Mouse (Mus musculus): ENCODE results near the gene Ywhag. TPM values are rescaled to one million over a fixed set of nuclear protein-coding genes. Genes with fewer than 3 reads are reported as not detected.

Ywhag gene
- total RNA-seq, 2 experiments from 2014 or later: 1,175 to 1,315 TPM

DNA sequence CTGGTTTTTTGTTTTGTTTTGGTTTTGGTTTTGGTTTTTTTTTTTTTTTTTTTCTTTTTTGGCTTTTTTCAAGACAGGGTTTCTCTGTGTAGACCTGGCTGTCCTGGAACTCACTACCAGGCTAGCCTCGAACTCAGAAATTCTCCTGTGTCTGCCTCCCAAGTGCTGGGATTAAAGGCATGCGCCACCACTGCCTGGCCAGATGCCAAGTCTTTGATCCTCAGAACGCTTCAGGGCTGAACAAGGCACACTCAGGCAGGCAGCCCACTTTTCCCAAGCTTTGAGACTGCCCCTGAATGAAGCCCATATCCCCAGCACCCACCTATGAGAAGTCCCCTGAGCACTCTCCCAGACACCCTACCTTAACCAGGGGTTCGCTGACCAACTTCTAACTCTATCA lies 34.6 kb downstream of the Ywhag start:
- intact Hi-C loops (cut with DNase I): loop anchor here (5.0 kb wide), 1 partner anchor 162 kb away; no protein-coding TSS in a partner anchor
- DNase-seq (ENCODE audit: low spot score in 2 of 2): no peak

DNA sequence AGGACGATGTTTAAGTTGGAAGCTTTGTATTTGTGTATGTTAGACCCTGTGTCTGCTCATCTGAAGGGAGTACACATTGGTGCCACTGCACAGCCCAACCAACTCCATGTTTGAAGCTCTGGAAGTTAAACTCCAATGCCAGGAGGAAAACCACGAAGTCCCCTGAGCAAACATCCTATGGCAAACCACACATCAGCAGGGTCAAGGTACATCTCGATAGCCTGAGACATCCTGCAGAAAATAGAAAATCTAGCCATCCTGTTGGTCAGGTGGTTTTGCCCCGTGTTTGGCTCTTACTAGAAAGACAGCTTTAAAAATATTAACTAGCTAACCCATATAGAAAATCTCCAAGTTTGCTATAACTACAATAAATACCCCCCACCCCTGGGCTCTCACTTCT lies 35.4 kb downstream of the Ywhag start:
- intact Hi-C loops (cut with DNase I): loop anchor here (5.0 kb wide), 1 partner anchor 163 kb away; no protein-coding TSS in a partner anchor
- DNase-seq (ENCODE audit: low spot score in 2 of 2): no peak

GRCm38 (mm10) chr5:135898028-135898427 lies 36.4 kb downstream of the Ywhag start:
- intact Hi-C loops (cut with DNase I): loop anchor here (5.0 kb wide), 1 partner anchor 164 kb away; no protein-coding TSS in a partner anchor
- DNase-seq (ENCODE audit: low spot score in 2 of 2): no peak

DNA sequence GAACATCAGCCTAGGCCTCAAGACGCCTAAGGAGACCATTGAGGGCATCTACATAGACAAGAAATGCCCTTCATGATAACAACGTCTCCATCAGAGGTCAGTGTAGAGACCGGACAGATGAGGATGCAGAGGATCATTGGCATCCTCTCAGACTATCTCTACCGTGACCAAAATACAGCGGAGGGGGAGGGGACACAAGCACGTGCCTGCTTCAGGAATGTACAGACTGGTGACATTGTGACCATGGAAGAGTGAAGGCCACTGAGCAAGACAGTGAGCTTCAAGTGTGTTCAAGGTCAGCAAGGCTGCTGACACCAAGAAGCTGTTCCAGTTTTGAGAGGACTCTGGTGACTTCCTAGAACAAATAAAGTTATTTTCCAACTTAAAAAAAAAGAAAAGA lies 39.5 kb downstream of the Ywhag start:
- intact Hi-C loops (cut with DNase I): loop anchor here (5.0 kb wide), 1 partner anchor 167 kb away; no protein-coding TSS in a partner anchor

DNA sequence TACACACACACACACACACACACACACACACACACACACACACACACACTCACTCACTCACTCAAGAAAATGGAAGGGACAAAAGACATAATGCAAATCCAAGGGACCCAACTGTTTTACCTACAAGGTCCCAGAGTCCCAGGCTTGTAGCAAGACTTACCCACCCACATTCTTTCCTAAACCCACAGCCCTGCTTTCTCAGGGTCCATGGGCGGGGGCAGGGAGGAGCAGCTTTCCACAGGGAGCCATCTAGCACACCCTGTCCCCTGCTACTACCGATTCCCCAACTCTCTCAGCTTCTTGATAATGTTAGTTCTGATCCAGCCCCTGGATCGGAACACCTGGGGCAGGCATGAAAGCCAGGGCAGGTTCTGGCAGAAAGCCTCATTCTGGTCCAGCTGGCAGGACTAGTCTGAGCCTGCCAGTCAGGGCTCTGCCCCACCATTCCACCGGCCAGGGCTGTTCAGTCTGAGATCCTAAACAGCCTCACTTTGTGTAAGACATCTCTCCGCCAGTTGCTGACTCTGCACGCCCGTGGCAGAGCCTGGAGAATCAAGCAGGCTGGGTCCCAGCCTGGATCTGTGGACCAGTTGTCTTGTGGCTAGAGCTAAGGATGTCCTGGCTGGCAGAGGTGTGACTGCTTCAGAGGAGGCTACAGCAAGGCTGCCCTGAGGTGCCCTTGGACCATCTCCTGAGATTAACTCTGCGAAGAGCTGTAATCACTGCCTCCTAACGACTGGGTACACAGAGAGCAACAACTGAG lies 41.6 kb downstream of the Ywhag start:
- intact Hi-C loops (cut with DNase I): no loop called here

More for the DNA sequence above, 39.5 kb downstream of the Ywhag start:
- DNase-seq (ENCODE audit: low spot score in 2 of 2): no peak

GRCm38 (mm10) chr5:135890920-135891319 lies 43.5 kb downstream of the Ywhag start:
- DNase-seq (ENCODE audit: low spot score in 2 of 2): no peak
- intact Hi-C loops (cut with DNase I): no loop called here

More for the DNA sequence above, 41.6 kb downstream of the Ywhag start:
- no peak for DNase-seq (ENCODE audit: low spot score in 2 of 2)

GRCm38 (mm10) chr5:135890323-135890722 lies 44.1 kb downstream of the Ywhag start:
- no peak for DNase-seq (ENCODE audit: low spot score in 2 of 2)
- intact Hi-C loops (cut with DNase I): no loop called here

- no peak for DNase-seq (ENCODE audit: low spot score in 2 of 2)
- intact Hi-C loops (cut with DNase I): no loop called here
These were observed 45.8 kb downstream of the Ywhag start for GRCm38 (mm10) chr5:135888405-135889215.

- DNase-seq (ENCODE audit: low spot score in 2 of 2): no peak
These were observed 46.7 kb downstream of the Ywhag start, which contains the start of gene Hspb1 for GRCm38 (mm10) chr5:135887675-135888102. TSS of gene Hspb1 (plus strand) at chr5:135887919.

GRCm38 (mm10) chr5:135884641-135885040 lies 49.8 kb downstream of the Ywhag start:
- DNase-seq (ENCODE audit: low spot score in 2 of 2): no peak
- intact Hi-C loops (cut with DNase I): no loop called here

More at GRCm38 (mm10) chr5:135887675-135888102, 46.7 kb downstream of the Ywhag start, which contains the start of gene Hspb1:
- intact Hi-C loops (cut with DNase I): no loop called here

DNA sequence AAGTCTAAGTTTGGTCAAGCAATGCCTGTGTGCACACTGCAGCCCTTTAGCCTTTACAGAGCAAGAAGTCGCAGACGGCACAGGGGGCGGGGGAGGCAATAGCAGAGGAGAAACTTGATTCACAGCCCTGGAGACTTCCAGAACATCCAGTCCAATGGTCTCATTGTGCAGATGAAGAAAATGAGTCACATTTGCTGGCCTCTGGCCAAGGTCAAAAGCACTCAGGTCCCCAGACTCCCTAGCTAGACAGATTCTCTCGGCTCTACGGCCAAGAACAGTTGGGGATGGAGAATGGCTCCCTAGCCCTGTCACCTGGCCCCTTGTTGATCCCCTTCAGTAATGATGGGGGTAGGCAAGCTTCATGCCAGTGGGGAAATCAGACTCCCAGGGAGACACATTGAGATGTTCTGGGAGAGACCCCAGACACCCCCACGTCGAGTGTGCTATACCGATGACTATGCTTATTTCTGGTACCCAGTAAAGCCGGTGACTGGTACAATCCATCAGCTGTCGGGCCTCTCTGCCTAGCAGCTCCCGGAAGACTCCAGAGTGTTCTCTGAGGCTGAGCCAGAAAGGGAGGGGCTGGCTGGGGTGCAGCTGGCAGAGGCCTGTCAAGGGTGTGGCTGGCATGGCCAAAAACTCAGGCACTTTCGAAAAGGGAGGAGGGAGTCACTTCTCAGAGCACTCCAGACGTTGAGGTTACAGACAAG lies 54.8 kb downstream of the Ywhag start:
- DNase-seq (ENCODE audit: low spot score in 2 of 2): no peak
- intact Hi-C loops (cut with DNase I): loop anchor here (2.0 kb wide), 1 partner anchor 181 kb away; no protein-coding TSS in a partner anchor

DNA sequence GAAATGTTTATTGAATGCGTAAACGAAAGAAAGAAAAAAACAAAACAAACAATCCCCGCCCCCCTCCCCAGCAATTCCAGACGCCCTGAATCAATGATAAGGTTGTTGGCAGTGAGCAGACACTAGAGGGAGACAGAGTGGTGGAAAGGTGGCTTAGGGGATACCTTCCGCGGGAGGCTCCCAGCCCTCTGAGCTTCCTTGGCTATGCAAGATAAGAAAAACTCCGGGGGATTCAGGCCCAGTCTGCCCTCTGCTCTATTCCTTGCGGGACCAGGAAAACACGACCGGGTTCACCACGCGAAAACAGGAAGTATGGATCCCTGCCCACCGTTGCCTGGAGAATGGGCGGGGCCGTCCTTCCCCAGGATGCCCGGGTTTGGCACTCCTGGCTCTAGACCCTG lies 56.6 kb downstream of the Ywhag start:
- intact Hi-C loops (cut with DNase I): loop anchor here (2.0 kb wide), 1 partner anchor 183 kb away; no protein-coding TSS in a partner anchor
- no peak for DNase-seq (ENCODE audit: low spot score in 2 of 2)

GRCm38 (mm10) chr5:135877180-135877579 lies 57.2 kb downstream of the Ywhag start:
- DNase-seq (ENCODE audit: low spot score in 2 of 2): no peak

GRCm38 (mm10) chr5:135873753-135874152 lies 60.7 kb downstream of the Ywhag start:
- DNase-seq (ENCODE audit: low spot score in 2 of 2): no peak
- intact Hi-C loops (cut with DNase I): no loop called here

More at GRCm38 (mm10) chr5:135877180-135877579, 57.2 kb downstream of the Ywhag start:
- intact Hi-C loops (cut with DNase I): no loop called here

GRCm38 (mm10) chr5:135872996-135873395 lies 61.4 kb downstream of the Ywhag start:
- no peak for DNase-seq (ENCODE audit: low spot score in 2 of 2)
- intact Hi-C loops (cut with DNase I): no loop called here

- intact Hi-C loops (cut with DNase I): no loop called here
- DNase-seq (ENCODE audit: low spot score in 2 of 2): no peak
These were observed 63.9 kb downstream of the Ywhag start for GRCm38 (mm10) chr5:135870505-135870904.

GRCm38 (mm10) chr5:135869661-135870423 lies 64.6 kb downstream of the Ywhag start:
- no peak for DNase-seq (ENCODE audit: low spot score in 2 of 2)
- intact Hi-C loops (cut with DNase I): no loop called here

DNA sequence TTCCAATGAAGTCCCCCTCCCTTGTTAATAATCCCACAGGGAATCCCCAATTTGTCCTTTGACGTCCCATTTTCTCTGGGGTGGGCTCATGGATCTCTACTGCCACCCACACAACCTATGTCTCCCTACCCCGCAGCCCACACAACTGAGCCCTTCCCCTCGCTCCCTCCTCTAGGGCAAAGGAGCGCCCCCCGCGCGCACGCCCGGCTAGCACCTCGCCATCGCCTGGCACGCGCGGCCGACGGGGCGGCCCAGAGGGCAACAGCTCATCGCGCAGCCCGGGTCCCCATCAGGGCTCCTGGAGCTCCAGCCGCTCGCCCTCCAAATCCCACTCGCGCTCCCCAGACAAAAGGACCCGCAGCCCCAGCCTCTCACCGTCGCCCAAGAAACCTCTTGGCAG lies 65.8 kb downstream of the Ywhag start:
- intact Hi-C loops (cut with DNase I): no loop called here
- DNase-seq (ENCODE audit: low spot score in 2 of 2): no peak
